In genomic region chr10:96105124-96105523, GRCm38 (mm10) we compare ENCODE assay signal across 11 mouse cellular contexts. TPM values are rescaled to one million over a fixed set of nuclear protein-coding genes. Genes with fewer than 3 reads are reported as not detected.
DNase-seq lines count a peak whose midpoint lies in the region; ATAC-seq and TF ChIP-seq lines count a peak whose summit lies in the region.
"Had no signal": no experiment of that assay in that cellular context is flagged by ENCODE, and none has a peak within 500 bp of the region (broad histone marks: within the 10 kb centered on the region; RNA-seq: fewer than 3 reads in every experiment).

No protein-coding gene starts in this region.

- ATAC-seq in neutrophil, adult 5-6 weeks (ENCODE audit: extremely low read depth, insufficient number of reproducible peaks, low FRiP score, poor library complexity, severe bottlenecking) = peak; percentile 53; the same call in 1 of the 2 replicates

- intact Hi-C loops in left cerebral cortex, adult 2 months (cut with DNase I) = no loop called here

- H3K9me3 ChIP-seq in ES-E14 (ENCODE audit: control insufficient read depth, insufficient read depth, low read depth, low read length) = no peaks in the 10 kb centered on the region
- H3K9me3 ChIP-seq: limb, embryonic 12.5 days had no signal

- H3K9ac ChIP-seq in ES-E14 (ENCODE audit: insufficient read depth, low read depth, low read length, poor library complexity, severe bottlenecking) = no peak overlapping the region
- H3K9ac ChIP-seq: limb, embryonic 12.5 days had no signal

- no peak overlapping the region for H3K27ac ChIP-seq in left cerebral cortex, adult 2 months
- H3K27ac ChIP-seq in ES-E14 (ENCODE audit: insufficient read depth, low read depth, low read length, poor library complexity, severe bottlenecking) = no peak overlapping the region
- H3K27ac ChIP-seq: limb, embryonic 12.5 days had no signal

- no peaks in the 10 kb centered on the region for H3K36me3 ChIP-seq in ES-E14 (ENCODE audit: control insufficient read depth, insufficient read depth, low read length, poor library complexity, severe bottlenecking)
- H3K36me3 ChIP-seq: limb, embryonic 12.5 days had no signal

- peaks cover 4 to 6% of the 10 kb centered on the region in 2 experiments for H3K4me1 ChIP-seq in ES-E14 (ENCODE audit: control insufficient read depth in 2 of 2, insufficient read depth in 2 of 2, low read length in 2 of 2, poor library complexity in 1 of 2)
- H3K4me1 ChIP-seq: limb, embryonic 12.5 days had no signal

- TF ChIP-seq CTCF in left cerebral cortex, adult 2 months (IDR thresholded peaks at IDR 0.05) = peak; percentile 41

- in situ Hi-C loops in ES-E14 (cut with MboI; ENCODE audit: low sequenced_read_pairs in 2 of 2, unreplicated experiment in 2 of 2) = no loop called here

- DNase-seq in left cerebral cortex, adult 2 months (ENCODE audit: extremely low spot score in 1 of 2, low spot score in 2 of 2) = no peak
- no peak for DNase-seq in left cerebral cortex, adult 9 months (ENCODE audit: low spot score in 2 of 2)
- DNase-seq in ES-E14 (ENCODE audit: low read depth, low spot score) = peak; percentile 42
- DNase-seq in embryo, embryonic 11 days = peak; percentile 29
- DNase-seq in right cerebral cortex, adult 2 months (ENCODE audit: low spot score in 2 of 2) = no peak
- no peak for DNase-seq in adipocyte (ENCODE audit: low spot score)
- no peak for DNase-seq in urinary bladder, adult 18-20 months (ENCODE audit: low spot score in 2 of 2)

- H3K4me3 ChIP-seq in left cerebral cortex, adult 2 months = no peak overlapping the region
- H3K4me3 ChIP-seq in ES-E14 (ENCODE audit: insufficient read depth in 1 of 2, low read depth in 1 of 2, low read length in 2 of 2, poor library complexity in 1 of 2, severe bottlenecking in 1 of 2) = no peak overlapping the region
- H3K4me3 ChIP-seq: limb, embryonic 12.5 days had no signal

TF ChIP-seq in ES-E14, 5 proteins besides CTCF, POLR2A, EP300 and RAD21:
- no peak for TF ChIP-seq CHD2 (IDR thresholded peaks at IDR 0.05; ENCODE audit: low read depth, low read length)
- TF ChIP-seq ZC3H11A (IDR thresholded peaks at IDR 0.05; ENCODE audit: borderline replicate concordance, low read depth, low read length) = no peak; the same call in 1 of the 2 replicates
- TF ChIP-seq HCFC1 (IDR thresholded peaks at IDR 0.05; ENCODE audit: borderline replicate concordance, insufficient read depth, low read length) = no peak
- no peak for TF ChIP-seq ZNF384 (IDR thresholded peaks at IDR 0.05; ENCODE audit: low read depth, low read length)
- no peak for TF ChIP-seq MAFK (IDR thresholded peaks at IDR 0.05; ENCODE audit: insufficient read depth, low read depth, low read length)

RNA-seq across cellular contexts. Expression of gene Gm5426, which starts 31.3 kb away (rescaled TPM):
- not detected for total RNA-seq in left cerebral cortex, adult 2 months (2021)
- not detected in 2 replicates for total RNA-seq in ES-E14 (2012; rRNA removed)
- not detected in 2 replicates for total RNA-seq in neutrophil, adult 5-6 weeks (2017)
- total RNA-seq: adrenal gland, postnatal 4 days; heart, postnatal 25 days had no signal

Comparison
In these comparisons a context has a peak if more than half of its experiments do, and no peak if none do; other contexts are left out.
1. DNase-seq: peak in ES-E14 (single experiment) and embryo, embryonic 11 days (single experiment); none in left cerebral cortex, adult 2 months (0 of 2), left cerebral cortex, adult 9 months (0 of 2), right cerebral cortex, adult 2 months (0 of 2), adipocyte (single experiment) and urinary bladder, adult 18-20 months (0 of 2).